Mouse (Mus musculus) heart, postnatal 36 days (tissue): ENCODE results near the gene Exoc6b. TPM values are rescaled to one million over a fixed set of nuclear protein-coding genes. Genes with fewer than 3 reads are reported as not detected.

ENCODE experiments used
- DNase-seq, 2 experiments: peaks; one replicate each; pipeline ENCODE4 v3.0.0; 2021 to 2022
- intact Hi-C: fragments of 180-260 bp; cut with DNase I; formaldehyde crosslinking; loops from one replicate; pipeline ENCODE4 v1.15.1; 2025
- total RNA-seq, 2 experiments: library from RNA; stranded (reverse); gene quantifications; 2 replicates each; pipeline ENCODE4 v1.2.3; 2021

The Exoc6b gene
- total RNA-seq, 2 experiments from 2014 or later = 20.6 to 21.4 TPM

DNA sequence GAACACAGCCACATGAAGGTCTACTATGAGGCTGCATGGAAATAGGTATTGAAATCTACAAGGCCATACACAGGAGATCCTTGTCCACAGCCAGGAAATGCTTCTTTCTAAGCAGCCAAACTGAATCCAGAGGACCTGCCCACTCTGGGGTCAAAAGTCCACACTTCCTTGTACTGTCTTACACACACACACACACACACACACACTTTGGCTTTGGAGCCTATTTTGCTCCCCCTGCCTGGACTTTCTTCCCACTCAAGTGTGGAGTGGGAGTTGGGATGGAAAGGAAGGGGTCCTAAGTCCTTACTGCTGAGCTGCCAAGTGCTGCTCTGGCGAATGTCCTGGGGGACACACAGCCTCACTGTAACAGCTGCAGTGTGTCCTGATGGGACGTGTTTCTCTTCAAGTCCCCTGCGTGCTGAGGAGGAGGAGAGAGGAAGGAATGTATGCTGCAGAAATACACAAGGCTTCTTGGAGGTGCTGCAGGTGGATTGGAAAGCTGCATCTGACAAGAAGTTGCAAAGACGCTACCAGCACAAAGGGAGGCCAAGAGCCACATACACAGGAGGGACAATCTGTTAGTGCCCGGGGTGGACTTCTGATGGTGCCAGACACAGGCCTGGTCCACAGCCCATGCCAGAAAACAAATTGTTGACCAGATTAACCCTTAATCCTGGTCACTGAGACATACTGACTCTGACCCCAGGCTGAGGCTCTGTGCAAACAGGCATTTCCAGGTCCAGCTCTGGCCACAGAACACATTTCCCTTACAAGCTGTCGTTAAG lies 478.2 kb downstream of the Exoc6b start:
- intact Hi-C loops = loop anchor here (1.0 to 5.0 kb wide), 6 partner anchors 84 to 495 kb away; no protein-coding TSS in a partner anchor
- DNase-seq = no peak

DNA sequence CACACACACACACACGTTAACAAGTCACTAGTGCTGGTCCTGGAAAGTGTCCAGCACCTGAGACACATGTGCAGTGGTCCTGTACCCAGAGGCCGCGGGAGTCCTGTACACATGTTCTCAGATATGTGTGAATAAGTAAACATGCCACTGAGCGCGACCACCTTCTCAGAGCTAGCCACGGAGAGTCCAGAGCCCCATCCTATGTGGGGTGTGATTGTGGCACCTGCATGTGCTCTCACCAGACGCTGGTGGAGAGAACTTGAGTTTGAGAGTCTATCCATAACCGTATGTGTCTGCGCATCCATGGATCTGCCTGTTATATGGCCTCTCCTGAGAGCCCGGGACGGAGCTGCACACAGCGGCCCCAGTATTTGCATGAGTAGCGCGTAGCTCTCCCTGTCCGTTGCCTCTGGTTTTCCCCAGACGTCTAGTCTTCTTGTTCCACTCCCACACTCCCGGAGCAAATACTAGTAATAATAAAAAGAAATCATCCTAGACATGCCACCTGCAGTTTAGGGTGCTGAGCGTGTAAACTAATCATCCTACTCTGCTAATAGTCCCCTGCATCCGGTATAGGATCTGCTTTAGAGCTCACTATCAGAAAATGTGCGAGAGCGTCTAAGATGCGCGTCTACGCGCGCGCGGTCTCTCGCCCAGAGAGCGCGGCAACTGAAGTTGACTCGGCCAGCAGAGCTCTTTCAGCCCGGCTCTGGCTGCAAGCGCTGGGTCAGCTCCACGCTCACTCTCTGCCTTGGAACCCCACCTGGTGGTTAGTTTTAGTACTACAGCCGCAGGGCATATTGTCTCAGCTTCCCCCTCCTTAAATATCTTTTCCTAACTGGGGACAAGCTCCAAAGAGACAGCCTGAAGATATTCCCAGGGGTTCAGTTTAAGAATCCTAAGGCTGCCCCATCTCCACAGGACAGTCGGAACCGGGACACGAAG lies 479.3 kb downstream of the Exoc6b start:
- intact Hi-C loops = loop anchor here (1.0 to 10.0 kb wide), 9 partner anchors 51 to 545 kb away; partner anchors contain the start of gene Spr
- DNase-seq = peak; percentile 90 to 94

DNA sequence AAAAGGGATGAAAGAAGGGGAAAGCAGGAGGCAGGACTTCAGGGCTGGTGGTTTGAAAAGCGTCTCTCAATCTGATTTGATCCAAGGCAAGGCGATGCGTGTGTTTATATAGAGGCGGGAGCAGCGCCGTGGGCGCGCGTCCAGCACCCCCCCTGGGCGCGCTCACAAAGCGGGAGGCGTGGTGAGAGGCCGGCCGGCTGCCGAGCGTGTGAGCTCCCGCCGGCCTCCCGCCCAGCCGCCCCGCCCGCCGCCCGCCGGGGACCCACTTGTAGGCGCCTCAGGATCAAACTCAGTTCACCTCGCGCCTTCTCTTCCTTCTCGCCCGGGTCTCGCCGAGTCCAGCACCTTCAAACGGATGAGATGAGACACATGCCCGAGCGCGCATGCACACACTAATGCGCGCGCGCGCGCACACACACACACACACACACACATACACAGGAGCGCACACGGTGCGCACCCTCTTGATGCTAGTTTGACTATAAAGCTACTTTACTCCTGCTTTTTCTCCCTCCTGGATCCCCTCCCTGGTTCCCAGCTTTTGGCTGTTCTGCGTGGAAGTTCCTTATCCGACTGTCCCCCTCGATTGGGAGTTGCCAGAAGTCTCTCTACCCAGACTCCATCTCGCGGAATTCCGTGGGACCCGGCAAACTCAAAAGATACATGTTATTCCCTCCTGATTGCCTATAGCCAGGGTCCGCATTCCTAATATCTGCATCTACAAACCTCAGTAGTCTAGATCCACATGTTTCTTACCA lies 480.2 kb downstream of the Exoc6b start:
- intact Hi-C loops = loop anchor here (2.0 to 10.0 kb wide), 3 partner anchors 52 to 546 kb away; partner anchors contain the start of gene Spr

DNA sequence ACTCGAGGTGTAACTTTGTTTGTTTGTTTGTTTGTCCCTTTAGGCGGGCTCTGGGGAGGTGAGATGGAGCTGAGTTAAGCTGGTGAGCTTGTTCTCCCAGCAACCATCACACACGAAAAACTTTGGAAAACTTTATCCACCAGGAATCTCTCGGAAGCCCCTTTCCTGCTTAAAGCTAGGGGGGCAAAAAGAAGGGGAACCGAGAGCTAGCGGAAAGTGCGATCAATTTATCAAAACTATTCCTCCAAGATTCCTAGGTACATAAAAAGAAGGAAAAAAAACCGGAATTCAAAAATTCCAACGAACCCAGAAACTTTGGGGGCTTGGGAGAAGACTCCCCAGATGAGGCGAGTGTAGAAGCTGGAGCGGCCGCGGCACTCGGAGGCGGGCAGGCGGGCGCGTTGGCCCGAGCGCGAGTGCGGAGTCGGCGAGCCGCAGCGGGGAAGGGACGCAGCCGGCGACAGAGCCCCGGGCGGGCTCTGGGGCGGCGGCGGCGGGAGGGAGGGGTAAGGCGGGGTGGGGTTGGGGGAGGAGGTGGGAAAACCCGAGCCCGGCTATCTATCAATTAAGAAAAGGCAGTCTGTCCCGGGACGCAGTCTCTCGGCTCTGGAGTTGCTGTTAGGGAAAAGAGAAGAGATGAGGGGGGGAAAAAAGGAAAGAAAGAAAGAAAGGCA lies 481.0 kb downstream of the Exoc6b start:
- intact Hi-C loops = loop anchor here (2.0 to 10.0 kb wide), 3 partner anchors 52 to 546 kb away; partner anchors contain the start of gene Spr
- DNase-seq = peak; percentile 37 to 38

More for the DNA sequence above, 480.2 kb downstream of the Exoc6b start:
- peak; percentile 50 to 63 for DNase-seq

DNA sequence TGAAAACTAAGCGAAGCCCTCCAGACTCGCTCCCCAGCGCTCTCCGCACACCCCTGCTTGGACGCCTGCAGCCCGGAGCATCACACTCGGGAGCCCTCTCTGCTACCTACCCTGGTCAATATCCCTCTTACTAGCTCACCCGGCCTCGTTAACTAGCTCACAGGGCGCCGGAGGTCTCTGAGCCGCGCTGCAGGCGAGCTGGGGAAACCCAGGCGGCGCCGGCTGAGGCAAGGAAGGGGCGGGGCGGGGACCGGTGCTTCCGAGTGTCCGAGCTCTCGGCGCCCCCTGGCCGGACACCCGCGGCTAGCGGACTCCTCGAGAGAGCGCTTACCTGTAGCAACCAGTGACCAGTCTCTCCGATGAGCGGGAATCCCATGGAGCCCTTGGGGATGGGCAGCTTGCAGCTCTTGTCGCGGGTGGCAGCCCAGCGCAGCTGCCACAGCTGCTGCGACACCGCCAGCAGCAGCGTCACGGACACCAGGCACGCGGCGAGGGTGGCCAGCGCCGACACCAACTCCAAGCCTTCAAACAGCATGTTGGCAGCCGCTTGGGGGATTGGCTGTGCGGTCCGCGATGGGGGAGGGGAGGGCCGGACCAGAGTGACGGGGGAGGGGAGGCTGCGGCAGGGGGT lies 481.7 kb downstream of the Exoc6b start:
- intact Hi-C loops = loop anchor here (2.0 to 10.0 kb wide), 3 partner anchors 53 to 547 kb away; partner anchors contain the start of gene Spr
- DNase-seq = peak; percentile 71 to 74

DNA sequence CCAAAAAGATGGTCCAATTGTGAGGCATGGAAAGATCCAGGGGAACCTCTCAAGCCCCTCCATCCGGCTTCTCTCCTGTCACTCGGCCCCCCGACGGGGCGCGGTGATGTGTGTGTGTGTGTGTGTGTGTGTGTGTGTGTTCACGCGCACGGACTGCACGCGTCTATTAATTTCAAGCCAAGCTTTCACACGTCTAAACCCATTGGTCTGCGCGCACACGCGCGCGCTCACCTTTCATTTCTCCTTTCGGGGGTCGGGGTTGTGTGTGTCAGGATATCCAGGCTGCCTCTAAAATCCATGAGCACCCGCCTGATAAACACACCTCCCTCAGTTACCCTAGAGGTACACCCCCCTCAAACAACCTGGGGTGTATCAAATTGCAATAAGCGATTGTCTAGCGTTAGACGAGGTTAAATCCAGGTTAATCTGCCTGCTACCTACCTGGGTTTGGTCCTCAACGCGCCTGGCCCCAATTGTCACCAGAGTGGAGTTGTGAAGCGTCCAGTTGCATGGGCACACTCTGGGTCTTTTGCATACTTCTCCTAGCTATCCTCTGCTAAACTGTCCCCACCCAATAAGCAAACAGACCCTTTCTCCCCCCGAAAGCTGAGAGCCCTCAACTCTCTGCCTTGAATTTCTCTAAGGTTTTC lies 482.6 kb downstream of the Exoc6b start:
- intact Hi-C loops = loop anchor here (5.0 to 10.0 kb wide), 2 partner anchors 324 to 548 kb away; partner anchors contain the start of gene Spr
- no peak for DNase-seq

DNA sequence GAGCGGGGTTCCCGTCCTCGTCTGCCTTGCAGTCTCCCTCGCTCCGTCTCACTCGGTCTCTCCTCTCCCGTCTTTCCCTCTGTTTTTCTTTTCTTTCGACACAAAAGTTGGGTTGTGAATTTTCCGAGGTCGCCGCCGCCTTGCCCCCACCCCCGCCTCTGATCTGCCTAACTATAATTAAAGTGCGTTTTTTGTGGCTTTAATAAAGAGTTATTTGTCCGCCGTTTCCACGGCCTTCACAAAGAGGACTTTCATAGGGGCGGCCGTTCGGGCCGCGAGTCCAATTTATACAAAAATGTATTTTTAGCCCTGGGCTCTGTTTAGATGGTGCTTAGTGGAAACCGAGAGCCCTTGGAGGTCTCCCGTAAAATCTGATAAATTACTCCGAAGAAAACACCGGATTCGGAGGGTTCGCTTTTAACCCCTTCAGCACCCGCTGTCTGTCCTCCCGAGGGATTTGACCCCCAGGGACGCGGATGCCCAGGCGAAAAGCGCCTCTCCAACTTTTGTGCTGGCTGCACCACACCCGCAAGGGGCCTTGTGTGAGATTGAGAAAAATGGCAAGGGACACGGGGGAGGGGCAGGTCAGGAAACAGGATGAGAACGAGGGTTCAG lies 483.5 kb downstream of the Exoc6b start:
- DNase-seq = peak in 1 of 2 experiments; percentile 21
- intact Hi-C loops = loop anchor here (5.0 to 10.0 kb wide), 2 partner anchors 323 to 549 kb away; partner anchors contain the start of gene Spr

DNA sequence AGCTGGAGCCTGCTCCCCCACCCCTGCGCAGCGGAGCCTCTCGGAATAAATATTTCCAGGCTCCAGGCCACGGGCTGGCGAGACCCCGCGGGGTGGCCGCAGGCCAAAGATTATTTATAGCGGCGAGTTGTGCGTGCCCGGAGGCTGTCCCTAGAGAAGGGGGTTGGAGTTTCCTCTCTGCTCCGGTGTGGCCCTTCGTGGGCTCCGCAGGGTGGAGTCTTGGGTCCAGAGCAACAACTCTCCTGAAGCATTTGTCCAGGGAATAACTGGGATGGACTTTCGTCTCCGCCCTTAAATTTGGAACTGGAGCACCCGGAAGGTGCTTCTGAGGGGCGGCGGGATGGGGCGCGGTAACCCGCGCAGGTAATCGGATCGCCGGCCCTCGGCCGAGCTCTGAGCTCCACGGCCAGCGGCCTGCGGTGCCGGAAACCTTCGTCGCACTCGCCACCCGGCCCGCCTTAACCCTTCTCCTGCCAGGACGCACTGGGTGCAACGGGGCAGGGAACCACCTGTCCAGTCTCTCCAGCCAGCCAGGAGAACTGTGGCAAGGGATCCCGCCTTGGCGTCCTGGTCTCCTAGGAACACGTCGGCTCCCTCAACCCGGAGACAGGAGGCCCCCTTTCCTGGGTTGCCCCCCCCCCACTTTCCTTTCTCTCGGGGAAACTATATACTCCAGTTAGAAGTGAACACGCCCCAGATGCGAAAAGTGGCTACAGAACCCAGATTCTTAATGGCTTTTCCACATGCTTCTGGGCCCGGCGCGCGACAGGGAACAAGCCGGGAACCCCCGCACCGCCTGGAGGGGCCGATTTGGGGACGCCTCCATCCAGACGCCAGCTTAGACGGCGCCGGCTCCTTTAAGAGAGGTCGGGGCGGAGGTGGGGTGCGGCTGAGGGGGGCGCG lies 484.3 kb downstream of the Exoc6b start:
- intact Hi-C loops = loop anchor here (5.0 to 10.0 kb wide), 2 partner anchors 323 to 550 kb away; partner anchors contain the start of gene Spr
- DNase-seq = peak; percentile 75 to 83

DNA sequence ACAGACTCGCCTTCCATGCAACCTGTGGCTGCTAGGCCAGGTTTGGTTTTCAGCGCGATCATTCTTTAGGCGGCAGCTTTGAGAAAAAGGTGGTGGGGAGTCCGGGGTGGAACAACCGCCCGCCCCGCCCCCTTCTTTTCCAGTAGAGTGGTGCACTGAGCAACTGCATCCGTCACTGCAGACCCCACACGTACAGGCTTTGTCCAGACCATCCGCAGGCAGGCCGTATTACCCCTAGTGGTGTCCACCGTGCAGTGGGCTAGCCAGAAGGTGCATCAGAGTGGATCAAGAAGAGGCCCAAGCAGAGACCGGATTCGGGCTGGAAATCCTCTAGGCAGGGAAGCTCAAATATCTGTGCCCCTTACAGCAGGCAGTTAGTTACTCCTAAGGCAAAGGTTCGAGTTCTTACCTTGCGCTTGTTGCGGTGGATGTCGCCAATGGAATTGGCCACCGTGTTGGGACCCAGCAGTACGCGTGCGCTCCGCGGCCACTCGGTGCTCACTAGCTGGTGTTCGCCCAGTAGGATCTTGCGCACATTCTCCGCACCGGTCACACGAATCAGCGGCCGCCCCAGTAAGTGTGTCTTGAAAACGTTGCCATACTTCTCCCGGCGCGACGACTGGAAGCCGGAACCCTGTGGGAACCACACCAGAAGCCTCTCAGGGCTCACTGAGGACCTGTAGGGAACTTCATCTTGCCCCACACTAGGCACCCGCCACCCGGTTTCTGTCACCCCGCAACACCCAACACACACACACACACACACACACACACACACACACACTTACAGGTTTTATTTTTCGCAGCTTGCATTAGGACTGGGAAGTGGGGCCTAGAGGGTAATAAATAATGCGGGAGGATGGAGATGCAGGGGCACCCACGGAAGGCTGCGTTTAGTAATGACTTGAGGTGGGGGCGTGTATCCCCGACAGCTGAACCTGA lies 485.2 kb downstream of the Exoc6b start:
- intact Hi-C loops = loop anchor here (10.0 kb wide), 1 partner anchor 551 kb away; the partner anchor contains the start of gene Spr
- peak; percentile 26 to 46 for DNase-seq

DNA sequence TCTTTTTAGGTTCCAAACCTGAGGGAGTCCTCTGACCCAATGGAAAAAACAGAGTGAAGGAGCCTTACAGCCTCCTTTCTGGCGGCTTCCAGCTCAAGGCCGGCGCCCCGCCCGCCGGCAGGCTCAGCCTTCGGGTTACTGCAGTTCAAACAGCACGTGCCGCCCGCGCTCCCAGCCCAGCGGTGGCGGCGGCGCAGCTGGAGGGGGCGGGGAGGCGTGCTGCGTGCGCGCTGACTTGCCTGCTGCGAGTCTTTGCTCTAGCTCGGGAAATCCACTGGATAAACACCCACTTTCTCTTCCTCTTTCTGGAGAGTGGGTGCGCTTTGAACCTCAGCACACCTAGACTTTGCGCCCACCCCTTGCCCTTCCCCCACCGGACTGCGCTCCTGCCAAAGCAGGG lies 485.9 kb downstream of the Exoc6b start:
- intact Hi-C loops = loop anchor here (10.0 kb wide), 1 partner anchor 551 kb away; the partner anchor contains the start of gene Spr
- peak; percentile 80 to 81 for DNase-seq

DNA sequence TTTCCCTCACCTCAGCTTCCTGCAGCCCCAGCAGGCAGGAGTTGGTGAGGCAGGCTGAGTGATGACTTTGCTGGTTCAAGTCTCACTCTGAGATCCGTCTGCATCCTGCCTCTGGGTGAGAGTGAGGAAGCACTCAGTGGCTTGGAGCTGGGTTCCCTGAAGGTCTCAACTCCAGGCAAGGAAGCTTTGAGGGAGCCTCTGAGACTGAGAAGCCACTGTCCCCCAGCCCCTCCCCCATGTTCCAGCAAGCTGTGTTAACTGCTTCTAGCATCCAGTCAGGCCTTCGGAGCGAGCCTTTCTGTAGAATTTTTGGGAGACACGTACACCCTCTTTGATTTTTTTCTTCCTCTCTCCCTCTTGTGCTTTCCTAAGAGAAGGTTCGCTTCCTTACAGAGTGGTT lies 486.5 kb downstream of the Exoc6b start:
- no peak for DNase-seq
- intact Hi-C loops = loop anchor here (10.0 kb wide), 1 partner anchor 552 kb away; the partner anchor contains the start of gene Spr

DNA sequence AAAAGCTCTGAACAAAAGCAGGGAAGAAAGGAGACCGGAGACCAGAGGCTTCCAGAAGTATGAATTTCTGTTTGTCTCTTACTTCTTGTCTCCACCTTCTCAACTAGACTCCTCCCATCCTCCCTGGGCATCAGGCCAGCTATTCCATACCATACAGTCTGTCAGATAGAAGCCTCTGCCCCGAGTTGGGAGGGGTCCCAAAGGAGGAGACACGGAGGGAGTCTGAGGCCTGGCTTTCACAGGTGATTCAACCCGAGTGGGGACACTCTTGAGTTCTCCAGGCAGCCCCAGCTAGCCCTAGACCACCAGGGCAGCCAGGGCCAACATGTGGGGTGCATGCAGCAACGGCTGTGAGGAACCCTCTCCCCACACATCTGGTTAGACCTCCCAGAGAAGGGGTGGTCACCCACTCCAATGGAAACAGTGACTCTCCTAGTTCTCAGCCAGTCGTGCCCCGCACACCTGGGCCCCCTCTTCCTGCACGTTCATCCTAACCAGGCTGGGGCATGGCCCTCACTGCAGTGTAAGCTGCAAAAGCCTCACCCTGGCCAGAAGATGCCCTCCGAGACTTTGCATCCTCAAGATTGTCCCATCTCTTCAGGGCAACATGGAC lies 487.4 kb downstream of the Exoc6b start:
- intact Hi-C loops = loop anchor here (10.0 kb wide), 1 partner anchor 553 kb away; the partner anchor contains the start of gene Spr
- DNase-seq = no peak

DNA sequence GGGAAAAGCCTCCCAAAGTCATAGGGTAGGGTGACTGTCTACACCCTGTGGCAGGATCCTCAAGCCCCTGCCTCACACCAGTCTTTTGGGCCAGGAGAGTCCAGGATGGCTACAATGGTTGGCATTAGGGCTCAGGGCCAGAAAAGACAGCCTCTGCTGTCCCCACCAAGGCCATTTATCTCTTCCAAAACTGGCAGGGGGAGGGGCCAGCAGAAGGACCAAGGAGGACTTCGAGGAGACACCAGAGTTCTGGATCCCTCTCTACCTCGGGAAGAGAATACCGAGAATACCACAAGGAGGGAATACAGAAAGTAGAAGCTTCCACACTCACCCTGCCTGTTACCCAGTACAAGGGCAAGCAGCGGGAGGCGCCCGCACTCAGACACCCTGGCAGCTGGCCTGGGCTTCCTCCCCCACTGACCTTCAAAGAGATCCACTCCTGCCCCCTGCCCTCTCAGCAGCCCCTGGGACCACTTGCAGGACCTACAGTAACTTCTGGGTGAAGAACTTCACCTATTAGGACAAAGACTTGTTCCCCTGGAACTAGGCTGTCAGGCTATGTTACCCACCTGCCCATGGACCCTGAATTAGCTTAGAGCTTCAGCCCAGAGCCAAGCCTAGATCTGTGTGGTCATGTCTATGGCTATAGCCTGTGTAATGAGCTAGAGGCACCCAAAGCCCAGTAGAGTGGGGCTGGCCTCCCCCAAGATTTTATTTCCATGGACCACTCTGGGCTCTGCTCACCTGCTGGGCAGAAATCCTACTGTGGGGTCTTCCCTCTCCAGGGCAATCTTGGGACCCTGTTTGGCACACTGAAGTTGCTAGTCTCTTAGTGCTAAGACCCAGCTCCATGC lies 488.1 kb downstream of the Exoc6b start:
- DNase-seq = no peak
- intact Hi-C loops = loop anchor here (10.0 kb wide), 1 partner anchor 554 kb away; the partner anchor contains the start of gene Spr

DNA sequence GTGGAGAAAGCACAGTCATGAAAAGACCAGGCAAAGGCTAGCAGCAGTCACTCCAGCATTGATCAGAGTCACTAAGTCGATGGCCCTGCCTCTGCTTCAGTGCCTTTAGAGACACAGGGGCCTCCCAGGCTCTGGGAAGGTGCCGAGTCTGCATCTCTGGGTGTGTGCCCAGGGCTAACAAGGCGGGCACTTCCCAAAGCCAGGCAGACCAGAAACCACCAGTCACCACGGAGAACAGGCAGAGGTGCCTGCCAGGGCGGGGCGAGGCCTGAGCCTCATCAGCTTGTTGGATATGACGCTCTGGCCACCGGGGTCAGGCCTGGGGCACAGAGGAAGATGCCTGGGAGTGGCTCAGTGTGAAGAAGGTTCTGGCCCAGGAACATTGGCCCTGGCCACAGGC lies 489.8 kb downstream of the Exoc6b start:
- DNase-seq = no peak
- intact Hi-C loops = no loop called here
